Mouse (Mus musculus) gonadal fat pad, adult 2 months (tissue): Measurements from ENCODE around the gene Mettl18. TPM values are rescaled to one million over a fixed set of nuclear protein-coding genes. Genes with fewer than 3 reads are reported as not detected.

Experiments
- DNase-seq: peaks from one replicate; pipeline ENCODE4 v3.0.0-alpha.2; 2012; ENCODE audit warnings: low read depth
- polyA plus RNA-seq: library from polyadenylated mRNA; depleted of rRNA; stranded (reverse); fragments of >200 nt; gene quantifications from 2 replicates; pipeline ENCODE4 v1.2.3, GENCODE M21; 2012; rRNA removed

Mettl18 gene
- polyA plus RNA-seq, 1 experiment = 1.1 TPM

DNA sequence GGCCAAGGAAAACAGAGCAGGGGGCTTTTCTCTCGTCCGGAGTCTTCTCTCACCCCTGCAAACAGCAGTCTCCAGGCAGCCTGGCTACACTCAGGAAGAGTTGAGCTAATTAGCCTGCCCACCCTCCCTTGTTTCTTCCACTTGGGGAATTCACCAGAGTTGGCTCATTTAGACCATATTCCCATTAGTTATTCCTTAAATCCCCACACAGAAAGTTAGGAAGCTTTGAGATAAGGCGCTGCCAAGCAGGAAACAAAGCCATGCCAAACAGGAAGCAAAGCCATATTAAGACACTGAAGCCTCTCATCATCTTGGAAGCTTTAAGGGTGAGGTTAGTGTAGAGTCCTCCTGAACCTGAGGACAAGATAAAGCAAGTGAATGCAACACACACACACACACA is 48.9 kb downstream of the Mettl18 start:
- DNase-seq = no peak

Other genes starting within 250 kb of the Mettl18 start
- 4.8 and 6.8 TPM in 2 replicates for gene Kifap3, start 215.3 kb upstream of the Mettl18 start, polyA plus RNA-seq
- 11.3 and 11.7 TPM in 2 replicates for gene Scyl3, start 65.8 kb upstream of the Mettl18 start, polyA plus RNA-seq
- gene BC055324, start 93 bp upstream of the Mettl18 start, polyA plus RNA-seq = 1.1 and 1.3 TPM in 2 replicates
- gene Sele, start 53.3 kb downstream of the Mettl18 start, polyA plus RNA-seq = 0.16 TPM in 1 of 2 replicates, not detected in the other
- 0.49 and 0.89 TPM in 2 replicates for gene Sell, start 67.1 kb downstream of the Mettl18 start, polyA plus RNA-seq
- 4.1 and 7.2 TPM in 2 replicates for gene Selp, start 120.4 kb downstream of the Mettl18 start, polyA plus RNA-seq
- 1.1 and 1.2 TPM in 2 replicates for gene F5, start 156.9 kb downstream of the Mettl18 start, polyA plus RNA-seq